Mouse (Mus musculus) myocyte (in vitro differentiated cells): ENCODE measurements around the gene Wdr17.

Experiments
- CEBPB ChIP-seq: IDR thresholded peaks from 2 replicates; pipeline ENCODE4 v1.6.1; 2011; ENCODE audit warnings: mild to moderate bottlenecking, moderate library complexity; ENCODE audit not compliant: poor library complexity, insufficient read depth, severe bottlenecking
- E2F4 ChIP-seq: IDR thresholded peaks from one replicate; pipeline ENCODE4 v1.6.1; 2011; ENCODE audit warnings: mild to moderate bottlenecking, control low read depth, moderate library complexity; ENCODE audit not compliant: insufficient read depth
- MAX ChIP-seq: IDR thresholded peaks from one replicate; pipeline ENCODE4 v1.6.1; 2011; ENCODE audit warnings: low read depth, mild to moderate bottlenecking, control low read depth
- MYOD1 ChIP-seq, 3 experiments: IDR thresholded peaks; one replicate each; pipeline ENCODE4 v1.6.1; 2011; ENCODE audit warnings: control low read depth in 2 of 3, low read depth in 2 of 3, mild to moderate bottlenecking in 2 of 3, moderate library complexity in 1 of 3; ENCODE audit not compliant: insufficient read length in 2 of 3, control insufficient read depth in 1 of 3
- POLR2A ChIP-seq: IDR thresholded peaks from one replicate; pipeline ENCODE4 v1.6.1; 2011; ENCODE audit warnings: low read depth, mild to moderate bottlenecking, control low read depth, moderate library complexity; ENCODE audit not compliant: insufficient read length
- SRF ChIP-seq: IDR thresholded peaks from one replicate; pipeline ENCODE4 v1.6.1; 2011; ENCODE audit warnings: low read depth; ENCODE audit not compliant: control insufficient read depth, insufficient read length
- TCF12 ChIP-seq: IDR thresholded peaks from one replicate; pipeline ENCODE4 v1.6.1; 2011; ENCODE audit warnings: mild to moderate bottlenecking, control low read depth; ENCODE audit not compliant: poor library complexity, insufficient read depth, severe bottlenecking
- TCF3 ChIP-seq: IDR thresholded peaks from one replicate; pipeline ENCODE4 v1.6.1; 2011; ENCODE audit warnings: low read depth, control low read depth; ENCODE audit not compliant: insufficient read length
- USF1 ChIP-seq: IDR thresholded peaks from one replicate; pipeline ENCODE4 v1.6.1; 2011; ENCODE audit warnings: low read depth, mild to moderate bottlenecking, control low read depth, moderate library complexity

DNA sequence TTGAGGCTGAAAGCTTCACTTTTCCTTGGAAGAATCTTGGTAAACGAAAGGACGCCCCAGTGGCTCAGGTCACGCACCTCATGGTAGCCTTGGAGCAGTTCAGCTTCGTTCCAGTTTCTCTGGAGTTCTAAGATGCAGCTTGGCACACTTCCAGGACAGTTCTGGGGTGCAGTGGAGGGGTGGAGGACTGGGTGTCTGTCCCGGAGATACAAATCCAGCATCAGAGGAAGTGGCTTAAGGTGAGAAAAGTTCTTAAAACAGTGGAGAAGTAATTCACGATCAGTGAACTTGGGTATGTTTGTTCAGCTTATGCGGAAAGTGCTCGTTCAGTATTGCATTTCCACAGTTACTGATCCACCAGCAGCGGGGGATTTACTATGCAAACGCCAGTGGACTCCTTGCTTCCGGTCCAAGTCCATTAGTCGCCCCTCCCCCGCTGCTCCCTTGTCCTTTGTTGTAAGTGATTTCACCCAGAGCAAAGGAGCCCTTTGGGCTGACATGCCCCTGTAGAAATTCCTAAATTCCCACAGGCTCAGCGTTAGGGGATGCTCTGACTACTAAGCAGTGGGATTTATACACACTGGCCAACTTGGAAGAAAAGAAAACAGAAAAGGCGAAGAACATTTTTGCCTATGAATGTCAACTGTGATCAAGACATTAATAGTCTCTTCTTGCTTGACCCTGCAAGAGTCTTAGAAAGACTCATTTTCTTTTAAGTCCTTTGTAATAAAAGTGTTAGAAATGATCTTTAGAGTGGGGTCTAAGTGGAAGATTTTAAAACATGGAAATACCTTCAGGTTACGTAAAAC, 106.6 kb downstream of the Wdr17 start:
- no peak for TF ChIP-seq POLR2A
- TF ChIP-seq USF1 = no peak
- no peak for TF ChIP-seq TCF3
- TF ChIP-seq MYOD1 (IDR thresholded peaks at IDR 0.05; ENCODE audit: control insufficient read depth in 1 of 3, insufficient read length in 2 of 3, low read depth in 2 of 3) = no peak
- no peak for TF ChIP-seq MAX
- TF ChIP-seq SRF = no peak
- TF ChIP-seq TCF12 = no peak
- no peak for TF ChIP-seq E2F4
- no peak for TF ChIP-seq CEBPB
